Mouse (Mus musculus) MEL (cell line): ENCODE measurements around the gene Gif. TPM values are rescaled to one million over a fixed set of nuclear protein-coding genes. Genes with fewer than 3 reads are reported as not detected.
A peak's percentile ranks its signal among the peaks of the same experiment; 100 is the strongest.

Experiments used
- DNase-seq: peaks from one replicate; pipeline ENCODE4 v3.0.0; 2011; ENCODE audit warnings: low read depth, low spot score
- H3K27ac ChIP-seq: 2 replicates; pipeline ENCODE4 v1.5.1; 2012; ENCODE audit warnings: low read depth, mild to moderate bottlenecking, control low read depth, low read length, moderate library complexity; ENCODE audit not compliant: control insufficient read depth
- H3K27me3 ChIP-seq, 2 experiments: fragments of 150-350 bp in 1 of 2; sonication (generic) in 1 of 2; 2 replicates each; pipeline ENCODE4 v1.6.1; 2012; ENCODE audit warnings: low read length in 2 of 2, mild to moderate bottlenecking in 2 of 2, improper control_type of control experiment in 1 of 2, moderate library complexity in 1 of 2; ENCODE audit not compliant: insufficient read depth in 2 of 2, control insufficient read depth in 1 of 2
- H3K36me3 ChIP-seq, 2 experiments: 2 replicates each; pipeline ENCODE4 v1.6.1; 2012 to 2014; ENCODE audit warnings: low read length in 2 of 2, improper control_type of control experiment in 1 of 2, inconsistent platforms in 1 of 2, mild to moderate bottlenecking in 1 of 2; ENCODE audit not compliant: insufficient read depth in 2 of 2, control insufficient read depth in 1 of 2
- H3K4me1 ChIP-seq, 2 experiments: fragments of 150-350 bp in 1 of 2; sonication (generic) in 1 of 2; 2 replicates each; pipeline ENCODE4 v1.6.1; 2012; ENCODE audit warnings: low read length in 2 of 2, improper control_type of control experiment in 1 of 2, mild to moderate bottlenecking in 1 of 2; ENCODE audit not compliant: insufficient read depth in 2 of 2, control insufficient read depth in 1 of 2
- H3K4me3 ChIP-seq, 2 experiments: fragments of 150-350 bp in 1 of 2; sonication (generic) in 1 of 2; 2 replicates each; pipeline ENCODE4 v1.5.1; 2012; ENCODE audit warnings: low read depth in 2 of 2, low read length in 2 of 2, mild to moderate bottlenecking in 2 of 2, moderate library complexity in 2 of 2, control low read depth in 1 of 2, improper control_type of control experiment in 1 of 2; ENCODE audit not compliant: control insufficient read depth in 1 of 2, insufficient read depth in 1 of 2
- H3K79me2 ChIP-seq: 2 replicates; pipeline ENCODE4 v1.6.1; 2012; ENCODE audit warnings: mild to moderate bottlenecking, low read length, moderate library complexity; ENCODE audit not compliant: control insufficient read depth, poor library complexity, insufficient read depth
- H3K9ac ChIP-seq: 2 replicates; pipeline ENCODE4 v1.6.1; 2012; ENCODE audit warnings: low read depth, mild to moderate bottlenecking, control low read depth, low read length, moderate library complexity; ENCODE audit not compliant: control insufficient read depth, poor library complexity, severe bottlenecking
- H3K9me3 ChIP-seq: fragments of 150-350 bp; sonication (generic); replicated peaks from 2 replicates; pipeline ENCODE4 v1.6.1; 2012; ENCODE audit warnings: mild to moderate bottlenecking, low read length, improper control_type of control experiment, moderate library complexity; ENCODE audit not compliant: insufficient read depth
- BHLHE40 ChIP-seq: IDR thresholded peaks from 2 replicates; pipeline ENCODE4 v1.6.1; 2012; ENCODE audit warnings: low read depth, mild to moderate bottlenecking, inconsistent platforms, low read length, improper control_type of control experiment, borderline replicate concordance
- CHD1 ChIP-seq: IDR thresholded peaks from 2 replicates; pipeline ENCODE4 v1.6.1; 2012; ENCODE audit warnings: low read depth, mild to moderate bottlenecking, inconsistent platforms, low read length, improper control_type of control experiment
- CTCF ChIP-seq, 3 experiments: IDR thresholded peaks in 2 of 3; conservative IDR thresholded peaks in 1 of 3; 2 replicates each; pipeline ENCODE4 v1.5.1; 2011 to 2012; ENCODE audit warnings: low read length in 3 of 3, low read depth in 2 of 3, mild to moderate bottlenecking in 2 of 3, improper control_type of control experiment in 1 of 3, inconsistent platforms in 1 of 3, mixed read lengths in 1 of 3, moderate library complexity in 1 of 3; ENCODE audit not compliant: control insufficient read depth in 1 of 3, insufficient read depth in 1 of 3, poor library complexity in 1 of 3, severe bottlenecking in 1 of 3
- E2F4 ChIP-seq: IDR thresholded peaks from 2 replicates; pipeline ENCODE4 v1.6.1; 2011; ENCODE audit warnings: low read depth, low read length, improper control_type of control experiment, borderline replicate concordance
- ETS1 ChIP-seq: IDR thresholded peaks from 2 replicates; pipeline ENCODE4 v1.6.1; 2012; ENCODE audit warnings: low read depth, mild to moderate bottlenecking, inconsistent platforms, low read length, improper control_type of control experiment, moderate library complexity
- JUND ChIP-seq: IDR thresholded peaks from 2 replicates; pipeline ENCODE4 v1.6.1; 2011; ENCODE audit warnings: low read depth, mild to moderate bottlenecking, improper control_type of control experiment, low read length
- MAX ChIP-seq: IDR thresholded peaks from 2 replicates; pipeline ENCODE4 v1.6.1; 2011; ENCODE audit warnings: low read length, improper control_type of control experiment
- MXI1 ChIP-seq: IDR thresholded peaks from 2 replicates; pipeline ENCODE4 v1.6.1; 2011; ENCODE audit warnings: mild to moderate bottlenecking, low read depth, low read length, improper control_type of control experiment
- MYB ChIP-seq: IDR thresholded peaks from 2 replicates; pipeline ENCODE4 v1.6.1; 2011; ENCODE audit warnings: mild to moderate bottlenecking, low read depth, low read length, improper control_type of control experiment
- MYC ChIP-seq: IDR thresholded peaks from 2 replicates; pipeline ENCODE4 v1.6.1; 2011; ENCODE audit warnings: low read depth, mild to moderate bottlenecking, low read length, improper control_type of control experiment, moderate library complexity
- POLR2A ChIP-seq, 2 experiments: IDR thresholded peaks; 2 replicates each; pipeline ENCODE4 v1.6.1; 2011 to 2012; ENCODE audit warnings: low read length in 2 of 2, mild to moderate bottlenecking in 2 of 2, control low read depth in 1 of 2, improper control_type of control experiment in 1 of 2, low read depth in 1 of 2, moderate library complexity in 1 of 2; ENCODE audit not compliant: control insufficient read depth in 1 of 2, insufficient read depth in 1 of 2, poor library complexity in 1 of 2
- POLR2AphosphoS2 ChIP-seq: IDR thresholded peaks from 2 replicates; pipeline ENCODE4 v1.6.1; 2011; ENCODE audit warnings: low read length, improper control_type of control experiment
- POLR2AphosphoS5 ChIP-seq: IDR thresholded peaks from 2 replicates; pipeline ENCODE4 v1.6.1; 2012; ENCODE audit warnings: low read depth, borderline replicate concordance, mild to moderate bottlenecking, inconsistent platforms, low read length, moderate library complexity, mixed read lengths
- RAD21 ChIP-seq: IDR thresholded peaks from 2 replicates; pipeline ENCODE4 v1.6.1; 2011; ENCODE audit warnings: mild to moderate bottlenecking, low read depth, low read length, improper control_type of control experiment
- RCOR1 ChIP-seq: IDR thresholded peaks from 2 replicates; pipeline ENCODE4 v1.6.1; 2012; ENCODE audit warnings: low read depth, mild to moderate bottlenecking, inconsistent platforms, low read length, improper control_type of control experiment
- SMC3 ChIP-seq: IDR thresholded peaks from 2 replicates; pipeline ENCODE4 v1.6.1; 2011; ENCODE audit warnings: low read depth, low read length, improper control_type of control experiment
- TAL1 ChIP-seq: IDR thresholded peaks from 2 replicates; pipeline ENCODE4 v1.6.1; 2012; ENCODE audit warnings: mild to moderate bottlenecking, inconsistent platforms, low read length, moderate library complexity, mixed read lengths
- TBP ChIP-seq: IDR thresholded peaks from 2 replicates; pipeline ENCODE4 v1.8.0; 2011; ENCODE audit warnings: low read depth, low read length, improper control_type of control experiment
- TCF12 ChIP-seq: IDR thresholded peaks from 2 replicates; pipeline ENCODE4 v1.6.1; 2014; ENCODE audit warnings: low read depth, mild to moderate bottlenecking, inconsistent platforms, low read length, improper control_type of control experiment, moderate library complexity
- UBTF ChIP-seq: IDR thresholded peaks from 2 replicates; pipeline ENCODE4 v1.6.1; 2012; ENCODE audit warnings: low read depth, mild to moderate bottlenecking, inconsistent platforms, low read length, improper control_type of control experiment, moderate library complexity, borderline replicate concordance; ENCODE audit not compliant: insufficient read depth
- USF1 ChIP-seq: IDR thresholded peaks from 2 replicates; pipeline ENCODE4 v1.6.1; 2014; ENCODE audit warnings: low read depth, mild to moderate bottlenecking, inconsistent platforms, low read length, improper control_type of control experiment, moderate library complexity
- USF2 ChIP-seq, 2 experiments: IDR thresholded peaks; 2 replicates each; pipeline ENCODE4 v1.6.1; 2011 to 2012; ENCODE audit warnings: improper control_type of control experiment in 2 of 2, low read length in 2 of 2, borderline replicate concordance in 1 of 2, inconsistent platforms in 1 of 2, low read depth in 1 of 2, mild to moderate bottlenecking in 1 of 2; ENCODE audit not compliant: insufficient read depth in 1 of 2
- ZC3H11A ChIP-seq: IDR thresholded peaks from 2 replicates; pipeline ENCODE4 v1.6.1; 2012; ENCODE audit warnings: low read depth, mild to moderate bottlenecking, inconsistent platforms, low read length, improper control_type of control experiment
- ZKSCAN1 ChIP-seq: IDR thresholded peaks from 2 replicates; pipeline ENCODE4 v1.6.1; 2012; ENCODE audit warnings: low read depth, mild to moderate bottlenecking, inconsistent platforms, low read length, improper control_type of control experiment, moderate library complexity
- ZNF384 ChIP-seq: IDR thresholded peaks from 2 replicates; pipeline ENCODE4 v1.6.1; 2012; ENCODE audit warnings: low read depth, mild to moderate bottlenecking, inconsistent platforms, low read length, improper control_type of control experiment
- polyA plus RNA-seq, 2 experiments: library from polyadenylated mRNA; stranded (reverse) in 1 of 2; unstranded in 1 of 2; fragments of >175 nt in 1 of 2; fragments of >200 nt in 1 of 2; gene quantifications; 2 replicates each; pipeline versions ENCODE4 v1.2.1 to v1.2.4; 2012; ENCODE audit warnings: low replicate concordance in 2 of 2, low read depth in 1 of 2; ENCODE audit not compliant: insufficient read length in 2 of 2, insufficient read depth in 1 of 2, missing spikeins in 1 of 2
- total RNA-seq: library from RNA; depleted of rRNA; stranded (reverse); fragments of 300-350 nt; gene quantifications from 2 replicates; pipeline ENCODE4 v1.2.3, GENCODE M21; 2012

Gif gene
- total and polyA plus RNA-seq, 3 experiments = not detected

DNA sequence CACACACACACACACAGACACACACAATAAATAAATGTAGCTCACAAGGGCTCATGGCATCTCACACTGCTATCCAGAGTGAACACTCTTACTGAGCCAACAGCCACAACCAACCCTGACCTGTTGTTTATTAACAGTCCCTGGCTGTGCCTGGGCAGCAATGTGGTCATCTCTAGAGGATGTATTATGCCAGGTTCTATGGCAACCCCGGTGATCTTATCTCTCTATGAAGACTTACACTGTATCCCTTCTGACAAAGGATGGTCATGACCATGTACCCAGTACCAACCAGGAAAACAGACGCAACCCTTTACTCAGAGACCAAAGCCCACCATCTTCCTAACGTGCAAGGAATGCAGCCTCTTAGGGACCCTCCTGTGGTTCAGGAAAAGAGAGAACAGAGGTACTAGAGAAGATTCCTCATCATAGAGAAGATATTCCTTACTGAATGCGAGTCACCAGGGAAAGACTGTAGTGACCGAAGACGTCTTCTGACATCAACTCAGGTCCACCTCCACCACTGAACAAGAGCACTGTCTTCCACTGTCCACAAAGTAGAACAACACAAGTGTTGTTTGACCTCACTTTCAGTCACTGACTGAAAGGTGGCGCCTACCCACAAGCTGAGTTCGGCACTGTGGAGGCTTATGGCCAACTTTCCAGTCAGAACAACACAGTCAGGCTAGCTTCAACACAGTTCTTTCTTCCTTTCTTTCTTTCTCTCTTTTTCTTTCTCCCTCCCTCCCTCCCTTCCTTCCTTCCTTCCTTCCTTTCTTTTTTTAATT lies 53.4 kb downstream of the Gif start:
- no peaks in the 10 kb centered on the region for H3K79me2 ChIP-seq
- no peaks in the 10 kb centered on the region for H3K9me3 ChIP-seq
- no peak overlapping the region for H3K4me3 ChIP-seq
- H3K36me3 ChIP-seq = no peaks in the 10 kb centered on the region
- H3K9ac ChIP-seq = no peak overlapping the region
- no peaks in the 10 kb centered on the region; a peak in 1 of 4 replicates for H3K27me3 ChIP-seq
- TF ChIP-seq CTCF (IDR thresholded peaks at IDR 0.05 in 2 of 3, conservative IDR thresholded peaks at IDR 0.05 in 1 of 3; ENCODE audit: control insufficient read depth in 1 of 3, insufficient read depth in 1 of 3, low read depth in 2 of 3, low read length in 3 of 3, poor library complexity in 1 of 3, severe bottlenecking in 1 of 3) (peak in 2 of 3 experiments; percentile 12 to 42; a peak in 2 of 6 replicates), SMC3 (peak; percentile 49), E2F4 (no peak), RAD21 (peak; percentile 35)
- TF ChIP-seq, all 39 proteins: peak for 3
- 0 out of 4 replicates have a peak, but pooled peaks cover 0 to 4% of the 10 kb centered on the region in 2 experiments for H3K4me1 ChIP-seq
- H3K27ac ChIP-seq = no peak overlapping the region
- peak; percentile 37 for DNase-seq

DNA sequence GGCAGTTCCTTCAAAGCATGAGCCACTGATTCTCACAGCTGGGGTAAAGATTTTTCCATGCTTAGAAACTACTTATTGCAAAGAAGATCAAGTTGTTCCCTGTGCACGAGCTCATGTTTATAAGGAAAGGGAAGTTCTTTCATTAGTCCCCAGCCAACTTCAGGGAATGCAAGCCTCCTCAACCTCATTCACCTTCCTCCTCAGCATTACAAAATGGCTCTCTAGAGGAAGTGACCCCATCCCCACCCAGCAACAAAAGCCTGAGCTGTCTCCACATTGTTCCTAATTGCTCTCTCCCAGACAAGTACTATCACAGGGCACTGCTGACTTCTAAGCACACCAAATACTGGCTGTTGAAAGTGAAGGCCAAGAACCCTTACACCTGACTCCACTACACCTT lies 57.1 kb downstream of the Gif start:
- H3K79me2 ChIP-seq = no peaks in the 10 kb centered on the region
- no peak for DNase-seq
- TF ChIP-seq SMC3 = no peak
- no peak for TF ChIP-seq UBTF
- H3K4me1 ChIP-seq = peaks cover 14 to 27% of the 10 kb centered on the region in 2 experiments
- H3K36me3 ChIP-seq = peaks cover 0 to 28% of the 10 kb centered on the region in 2 experiments; a peak in 2 of 4 replicates
- no peak overlapping the region for H3K4me3 ChIP-seq
- H3K9me3 ChIP-seq = no peaks in the 10 kb centered on the region
- no peak overlapping the region for H3K27ac ChIP-seq
- H3K9ac ChIP-seq = no peak overlapping the region
- no peaks in the 10 kb centered on the region for H3K27me3 ChIP-seq

DNA sequence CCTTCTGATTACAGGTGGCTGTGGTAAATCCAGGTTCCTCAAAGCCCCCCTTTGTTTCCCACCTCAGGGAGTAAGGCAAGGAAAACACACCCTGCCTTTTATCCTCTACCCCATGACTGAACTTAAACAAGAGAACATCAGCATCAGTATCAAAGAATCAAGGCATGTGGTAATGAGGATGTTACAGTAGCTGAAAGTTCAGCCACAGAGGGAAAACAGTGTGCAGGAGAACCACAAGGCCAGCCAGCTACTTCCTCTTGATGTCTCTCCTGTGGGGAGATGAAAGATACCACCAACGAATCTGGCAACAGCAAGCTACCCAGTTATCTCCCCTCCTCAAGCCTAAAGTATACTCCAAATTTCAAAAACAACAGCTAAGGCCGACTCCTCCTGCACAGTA lies 59.9 kb downstream of the Gif start:
- no peaks in the 10 kb centered on the region for H3K9me3 ChIP-seq
- no peak overlapping the region for H3K9ac ChIP-seq
- H3K27ac ChIP-seq = peak overlapping the region; percentile 97
- H3K4me3 ChIP-seq = no peak overlapping the region
- H3K79me2 ChIP-seq = no peaks in the 10 kb centered on the region
- peaks cover 0 to 38% of the 10 kb centered on the region in 2 experiments; a peak in 2 of 4 replicates for H3K36me3 ChIP-seq
- peaks cover 17 to 40% of the 10 kb centered on the region in 2 experiments for H3K4me1 ChIP-seq
- no peaks in the 10 kb centered on the region for H3K27me3 ChIP-seq
- DNase-seq = peak; percentile 96
- peak; percentile 49 for TF ChIP-seq USF1
- peak; percentile 69 for TF ChIP-seq TBP
- TF ChIP-seq POLR2A (IDR thresholded peaks at IDR 0.05; ENCODE audit: control insufficient read depth in 1 of 2, insufficient read depth in 1 of 2, low read depth in 1 of 2, low read length in 2 of 2, poor library complexity in 1 of 2) = peak in 1 of 2 experiments; percentile 44; a peak in 2 of 4 replicates
- TF ChIP-seq TAL1 = peak; percentile 73
- TF ChIP-seq TCF12 = peak; percentile 84
- TF ChIP-seq USF2 (IDR thresholded peaks at IDR 0.05; ENCODE audit: borderline replicate concordance in 1 of 2, insufficient read depth in 1 of 2, low read depth in 1 of 2, low read length in 2 of 2) = no peak
- TF ChIP-seq JUND = no peak
- TF ChIP-seq ZC3H11A = no peak
- TF ChIP-seq ZNF384 = no peak
- no peak for TF ChIP-seq POLR2AphosphoS5
- peak; percentile 90 for TF ChIP-seq ETS1
- no peak for TF ChIP-seq CHD1
- TF ChIP-seq RCOR1 = peak; percentile 89
- TF ChIP-seq MYB = peak; percentile 96
- peak; percentile 40; the same call in 1 of the 2 replicates for TF ChIP-seq BHLHE40
- TF ChIP-seq MAX = no peak; the same call in 1 of the 2 replicates
- TF ChIP-seq MXI1 = peak; percentile 70
- TF ChIP-seq MYC = peak; percentile 92
- no peak for TF ChIP-seq SMC3
- no peak for TF ChIP-seq POLR2AphosphoS2
- no peak for TF ChIP-seq ZKSCAN1
